Mouse (Mus musculus): Measurements from ENCODE around the gene Prkch.

The Prkch gene

DNA sequence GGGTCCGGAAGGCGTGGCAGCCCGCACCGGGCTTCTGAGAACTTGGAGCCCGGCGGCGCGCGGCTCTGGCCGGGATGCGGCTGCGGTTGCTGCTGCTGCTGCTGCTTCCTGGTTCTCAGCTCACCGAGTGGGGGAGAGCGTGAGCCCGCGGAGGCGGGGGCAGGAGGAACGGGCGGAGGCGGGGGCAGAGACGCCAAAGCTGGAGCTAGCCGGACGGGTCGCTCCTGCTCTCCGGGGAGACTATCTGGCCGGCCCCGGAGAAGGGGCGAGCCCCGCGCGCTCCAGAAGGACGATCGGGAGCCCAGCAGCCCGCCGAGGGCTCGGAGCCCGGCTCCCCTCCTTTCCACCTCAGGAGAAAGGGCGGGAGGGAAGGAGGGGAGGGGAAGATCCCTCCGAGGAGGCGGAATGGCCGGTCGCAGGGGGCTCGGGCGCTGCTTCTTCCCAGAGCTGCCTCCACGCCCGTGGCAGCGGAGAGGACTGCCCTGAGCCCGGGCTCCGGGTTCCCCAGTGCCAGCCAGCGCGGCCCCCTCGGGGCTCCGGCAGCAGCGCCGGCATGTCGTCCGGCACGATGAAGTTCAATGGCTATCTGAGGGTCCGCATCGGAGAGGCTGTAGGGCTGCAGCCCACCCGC is at the start of gene Prkch:
Gene Prkch (plus strand): TSS at position 187 of the 631 bp plus-strand sequence.
- in situ Hi-C loops (cut with MboI, MseI), result loop anchor here (5.0 kb wide), 1 partner anchor 58 kb away; no protein-coding TSS in a partner anchor

DNA sequence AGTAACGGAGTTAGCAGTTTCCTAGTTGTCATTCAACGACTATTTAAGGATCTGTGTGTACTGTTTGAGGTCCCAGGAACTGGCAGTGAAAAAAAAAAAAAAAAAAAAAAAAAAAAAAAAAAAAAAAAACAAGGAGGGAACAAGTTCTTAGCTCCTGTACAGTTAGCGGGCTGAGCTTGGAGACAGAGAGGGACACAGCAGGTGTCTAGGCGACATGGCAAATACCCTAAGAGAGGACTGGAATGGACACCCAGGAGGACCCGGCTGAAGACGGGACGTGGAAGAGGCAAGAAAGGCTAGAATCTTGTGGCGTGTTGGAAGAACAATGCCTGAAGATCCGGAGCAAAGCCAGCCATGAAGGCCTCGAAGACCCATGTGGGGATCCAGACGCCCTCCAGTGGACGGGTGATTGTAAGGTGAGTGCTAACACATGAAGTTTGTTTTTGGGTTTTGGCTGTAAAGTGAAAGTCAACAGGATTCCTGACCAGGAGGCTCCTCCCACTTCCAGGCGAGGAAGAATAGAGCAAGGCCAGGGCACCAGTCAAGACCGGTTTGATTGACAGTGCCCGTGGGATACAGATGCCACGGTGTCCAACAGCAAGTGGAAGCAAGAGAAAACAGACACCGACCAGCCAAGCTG is 47.0 kb upstream of the Prkch start:
- in situ Hi-C loops (cut with MboI, MseI), result loop anchor here (10.0 kb wide), 1 partner anchor 757 kb away; no protein-coding TSS in a partner anchor

DNA sequence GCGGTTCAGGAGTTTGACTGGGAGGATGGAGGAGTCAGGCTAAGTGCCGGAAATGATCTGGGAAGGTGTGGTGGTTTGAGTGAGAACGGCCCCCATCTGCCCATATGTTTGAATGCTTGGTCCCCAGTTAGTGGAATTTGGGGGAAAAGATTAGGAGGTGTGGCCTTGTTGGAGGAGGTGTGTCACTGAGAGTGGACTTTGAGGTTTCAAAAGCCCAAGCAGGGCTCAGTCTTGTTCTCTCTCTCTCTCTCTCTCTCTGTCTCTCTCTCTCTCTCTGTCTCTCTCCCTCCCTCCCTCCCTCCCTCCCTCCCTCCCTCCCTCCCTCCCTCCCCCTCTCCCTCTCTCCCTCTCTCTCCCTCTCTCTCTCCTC is 46.5 kb upstream of the Prkch start:
- in situ Hi-C loops (cut with MboI, MseI), result loop anchor here (10.0 kb wide), 1 partner anchor 757 kb away; no protein-coding TSS in a partner anchor

DNA sequence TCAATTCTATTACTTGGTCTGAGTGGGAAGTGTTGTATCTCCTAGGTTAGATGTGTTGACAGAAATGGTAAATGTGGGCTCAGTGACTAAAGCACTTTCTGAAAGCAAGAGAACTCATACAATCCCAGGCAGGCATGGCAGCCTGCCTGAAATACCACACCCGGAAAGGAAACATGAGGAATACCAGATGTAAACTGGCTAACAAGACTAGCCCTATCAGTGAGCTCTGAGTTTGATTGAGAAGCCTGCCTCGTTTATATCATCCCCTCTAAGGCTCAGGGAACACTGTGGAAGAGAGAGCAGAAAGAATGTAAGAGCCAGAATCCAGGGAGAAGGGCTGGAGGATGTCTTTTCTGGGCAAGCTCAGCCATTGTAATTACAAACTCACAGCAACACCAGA is 45.4 kb upstream of the Prkch start:
- in situ Hi-C loops (cut with MboI, MseI), result loop anchor here (10.0 kb wide), 1 partner anchor 756 kb away; no protein-coding TSS in a partner anchor

DNA sequence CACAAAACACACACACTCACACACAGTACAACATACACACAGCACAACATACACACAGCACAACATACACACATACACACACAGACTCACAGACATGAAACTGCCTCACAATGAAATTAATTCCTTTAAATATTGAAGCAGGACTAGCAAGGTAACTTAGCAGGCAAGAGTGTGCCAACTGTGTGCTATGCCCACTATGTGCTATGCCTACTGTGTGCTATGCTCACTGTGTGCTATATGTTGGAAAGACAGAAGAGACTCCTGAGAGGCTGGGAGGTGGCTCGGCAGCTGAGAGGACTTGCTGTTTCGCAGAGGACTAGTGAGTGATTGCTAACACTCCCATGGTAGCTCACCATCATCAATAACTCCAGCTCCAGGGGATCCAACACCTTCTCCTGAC is 44.2 kb upstream of the Prkch start:
- in situ Hi-C loops (cut with MboI, MseI), result no loop called here

DNA sequence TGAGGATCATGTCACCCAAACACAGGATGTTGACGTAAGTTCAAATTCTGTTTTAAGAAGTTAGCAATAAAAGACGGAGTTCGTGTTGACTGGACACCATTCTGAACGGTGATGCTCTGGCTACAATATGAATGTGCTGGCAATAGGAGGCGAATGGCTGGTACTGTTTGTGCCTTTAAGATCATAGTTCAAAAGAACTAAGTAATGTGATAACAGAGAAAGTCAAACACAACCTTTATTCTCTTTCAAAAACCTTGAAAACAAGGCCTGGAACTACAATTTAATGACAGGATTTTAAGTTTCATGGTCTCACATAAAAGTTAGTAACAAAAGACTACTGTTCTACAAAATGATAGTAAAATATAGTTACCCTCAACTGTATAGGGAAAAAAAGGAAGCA is 41.4 kb upstream of the Prkch start:
- in situ Hi-C loops (cut with MboI, MseI), result no loop called here

DNA sequence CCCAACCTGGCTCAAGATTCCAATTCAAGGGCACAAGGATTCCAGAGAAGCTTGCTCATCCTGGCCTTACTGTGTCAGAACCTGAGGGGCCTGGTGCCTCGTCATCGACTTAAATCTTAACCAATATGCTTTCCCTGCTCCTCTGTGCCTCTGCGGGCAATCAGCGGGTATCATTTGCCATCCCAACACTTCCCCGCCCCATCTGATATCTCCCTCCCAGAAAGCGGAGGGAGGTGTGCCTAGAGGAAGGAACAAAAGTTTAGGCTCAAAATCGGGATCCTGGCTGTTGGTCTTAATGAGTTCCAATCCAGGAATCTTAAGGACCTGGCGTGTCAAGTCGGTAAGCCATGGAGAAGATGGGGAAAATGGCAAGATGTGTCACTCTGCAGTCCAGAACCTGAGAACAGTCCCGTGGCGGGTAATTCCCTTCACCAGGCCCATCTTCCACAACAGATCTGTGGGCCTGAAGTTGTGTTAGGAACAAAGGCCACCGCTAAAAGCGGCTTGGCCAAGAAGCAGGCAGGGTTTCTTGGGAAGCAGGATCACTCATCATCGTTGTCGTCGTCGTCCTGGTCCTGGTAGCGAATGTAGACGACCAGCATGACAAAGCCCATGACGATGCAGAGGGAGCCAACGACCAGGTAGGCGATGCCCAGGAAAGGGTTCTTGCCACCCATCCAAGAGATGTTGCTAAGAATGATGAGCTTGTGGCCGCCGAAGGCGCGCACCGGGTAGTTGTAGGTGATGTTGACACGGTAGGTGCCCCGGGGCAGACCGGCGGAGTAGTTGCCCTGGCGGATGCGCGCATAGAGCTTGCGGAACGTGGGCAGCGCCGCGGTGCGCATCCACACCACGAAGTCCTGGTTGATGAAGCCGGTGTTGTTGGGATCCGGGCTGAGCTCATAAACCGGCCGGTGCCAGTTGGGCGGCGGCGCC is 39.6 kb upstream of the Prkch start:
- in situ Hi-C loops (cut with MboI, MseI), result no loop called here

DNA sequence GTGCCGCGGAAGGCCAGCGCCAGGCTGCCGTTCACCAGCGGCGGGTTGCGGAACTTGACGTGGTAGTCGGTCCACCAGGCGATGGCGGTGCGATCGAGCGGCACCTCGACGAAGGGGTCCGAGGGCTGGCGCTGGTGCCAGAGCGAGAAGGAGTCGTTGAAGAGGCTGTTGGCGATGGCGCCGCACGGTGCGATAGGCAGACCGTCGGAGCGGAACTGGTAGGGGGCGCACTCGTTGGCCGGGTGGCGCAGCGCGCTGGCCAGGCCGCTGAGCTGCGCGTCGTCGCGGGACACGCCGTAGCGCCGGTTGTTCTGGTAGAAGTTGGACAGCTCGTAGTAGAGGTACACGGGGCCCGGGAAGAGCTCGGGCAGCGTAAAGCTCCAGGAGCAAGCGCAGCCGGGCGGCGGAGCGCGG is 38.9 kb upstream of the Prkch start:
- in situ Hi-C loops (cut with MboI, MseI), result no loop called here

DNA sequence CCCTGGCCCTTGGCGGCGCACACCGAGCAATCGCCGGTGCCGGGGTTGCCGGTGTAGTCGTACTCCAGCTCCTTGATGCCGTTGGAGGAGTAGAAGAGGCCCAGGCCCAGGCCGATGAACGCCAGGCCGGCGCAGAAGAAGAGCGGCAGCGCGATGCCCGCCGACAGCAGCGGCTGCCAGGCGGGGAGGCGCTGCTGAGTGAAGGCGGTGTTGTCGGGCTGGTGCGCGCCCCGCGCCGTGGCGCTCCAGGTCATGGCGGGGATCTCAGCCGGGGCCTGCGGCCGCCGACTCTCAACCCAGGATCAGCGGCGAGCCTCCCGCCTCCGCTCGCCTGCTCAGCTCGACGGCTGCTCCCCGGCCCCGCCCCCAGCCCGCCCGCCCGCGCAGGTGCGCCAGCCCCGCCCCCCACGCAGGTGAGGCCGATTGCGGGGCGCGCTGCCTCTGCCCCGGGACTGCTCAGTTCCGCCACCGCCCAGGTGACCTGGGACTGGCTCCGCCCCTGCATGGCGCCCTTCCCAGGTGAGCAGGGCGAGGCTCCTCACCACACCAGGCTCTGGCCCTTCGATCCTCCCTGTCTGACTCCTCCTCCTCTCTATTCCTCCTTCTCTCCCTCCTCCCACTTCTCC is 38.4 kb upstream of the Prkch start, which contains the start of gene Tmem30b:
Gene Tmem30b (minus strand): TSS at position 307 of the 626 bp plus-strand sequence.
- in situ Hi-C loops (cut with MboI, MseI), result no loop called here

DNA sequence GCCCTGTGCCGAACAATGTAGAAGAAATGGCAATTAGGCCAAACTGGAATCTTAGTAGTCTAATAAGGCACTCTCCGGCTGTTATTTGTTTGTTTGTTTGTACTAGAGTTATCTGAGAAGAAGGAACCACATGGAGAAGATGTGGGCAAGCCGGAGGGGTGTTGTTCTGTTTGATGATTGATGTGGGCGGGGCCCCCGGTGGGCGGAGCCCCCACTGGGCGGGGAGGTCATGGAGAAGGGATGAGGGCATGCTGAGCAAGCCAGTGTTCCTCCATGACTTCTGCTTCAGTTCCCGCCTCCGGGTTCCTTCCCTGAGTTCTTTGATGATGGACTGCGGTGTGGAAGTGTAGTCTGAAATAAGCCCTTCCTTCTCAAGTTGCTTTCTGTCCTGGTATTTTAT is 37.0 kb upstream of the Prkch start:
- in situ Hi-C loops (cut with MboI, MseI), result no loop called here

DNA sequence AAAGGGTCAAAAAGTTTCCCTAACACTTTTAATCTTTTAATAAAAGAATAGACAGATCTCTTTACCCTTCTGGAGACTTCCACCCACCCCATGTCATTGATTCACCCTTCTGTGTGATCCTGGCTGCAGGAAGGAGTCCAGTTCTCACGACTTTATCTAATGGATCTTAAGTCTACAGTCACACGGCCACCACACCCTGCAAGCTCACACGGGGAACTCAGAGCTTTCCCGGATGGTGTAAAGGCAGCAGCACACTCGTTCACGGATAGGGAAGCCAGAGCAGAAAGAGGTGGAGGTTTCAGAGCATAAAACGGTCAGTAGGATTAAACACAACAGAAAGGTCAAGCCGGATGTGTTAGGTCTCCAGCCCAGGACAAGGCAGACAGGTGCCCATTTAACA is 36.3 kb upstream of the Prkch start:
- in situ Hi-C loops (cut with MboI, MseI), result no loop called here

DNA sequence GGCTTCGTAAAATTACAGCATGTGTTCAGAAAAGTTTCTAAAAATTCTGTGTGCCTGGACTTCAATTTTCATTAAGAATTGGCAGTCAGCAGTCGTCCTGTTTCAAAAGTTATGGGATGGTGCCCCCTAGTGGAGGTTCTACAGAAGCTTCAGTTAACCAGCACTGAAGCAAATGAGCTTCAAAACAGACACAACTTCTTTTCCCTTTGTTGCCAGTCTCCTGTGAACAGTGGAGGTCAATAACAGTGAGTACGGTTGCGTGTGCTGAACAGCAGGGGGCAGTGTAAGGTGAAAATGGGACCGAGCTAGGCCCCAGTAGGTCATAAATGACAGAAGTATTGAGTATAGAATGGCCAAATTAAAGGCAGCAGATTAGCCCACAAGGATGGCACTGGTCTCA is 30.4 kb upstream of the Prkch start:
- in situ Hi-C loops (cut with MboI, MseI), result no loop called here

DNA sequence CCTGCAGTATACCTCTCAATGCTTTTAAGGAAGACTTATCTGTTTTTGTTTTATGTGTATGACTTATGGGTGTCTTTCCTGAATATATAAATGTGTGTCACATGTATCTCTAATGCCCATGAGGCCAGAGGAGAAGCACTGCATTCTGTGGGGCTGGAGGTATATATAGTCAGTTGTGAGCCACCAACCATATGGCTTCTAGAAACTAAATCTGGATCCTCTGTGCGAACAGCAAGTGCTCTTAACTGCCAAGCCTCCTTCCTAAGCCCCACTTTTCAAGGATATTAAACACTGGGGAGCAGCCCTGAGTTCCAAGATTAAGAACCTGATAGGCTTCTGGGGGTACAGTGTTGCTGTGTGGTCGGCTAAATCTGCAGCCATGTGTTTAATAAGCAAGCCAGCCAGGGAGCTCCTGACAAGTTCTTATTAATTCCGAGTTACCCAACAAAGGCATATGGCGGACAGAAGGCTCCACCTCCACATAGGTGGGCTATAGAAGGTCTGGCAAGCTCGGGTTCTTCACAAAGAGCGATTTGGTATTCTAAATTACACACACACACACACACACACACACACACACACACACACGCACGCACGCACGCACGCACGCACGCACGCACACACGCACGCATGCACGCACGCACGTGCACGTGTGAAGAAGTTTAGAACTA is 25.9 kb upstream of the Prkch start:
- in situ Hi-C loops (cut with MboI, MseI), result no loop called here

DNA sequence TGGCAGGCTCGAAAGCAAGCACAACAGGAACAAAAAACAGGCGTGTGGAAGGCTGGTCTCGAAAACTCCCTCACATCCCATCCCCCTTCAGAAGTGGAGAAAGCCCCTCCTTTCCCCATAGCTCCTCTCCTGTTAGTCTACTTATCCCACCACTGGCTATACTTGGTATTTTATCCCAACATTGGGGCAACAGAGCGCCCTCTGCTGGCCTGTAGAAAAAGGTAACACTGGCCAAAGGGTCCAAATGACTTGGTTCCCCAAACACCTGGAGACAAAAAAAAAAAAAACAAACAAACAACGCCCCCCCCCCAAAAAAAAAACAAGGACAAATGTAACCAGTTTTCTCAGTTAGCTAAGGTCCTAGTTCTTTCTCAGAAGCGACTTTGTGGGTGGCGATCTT is 24.5 kb upstream of the Prkch start:
- in situ Hi-C loops (cut with MboI, MseI), result loop anchor here (5.0 kb wide), 1 partner anchor 137 kb away; no protein-coding TSS in a partner anchor

DNA sequence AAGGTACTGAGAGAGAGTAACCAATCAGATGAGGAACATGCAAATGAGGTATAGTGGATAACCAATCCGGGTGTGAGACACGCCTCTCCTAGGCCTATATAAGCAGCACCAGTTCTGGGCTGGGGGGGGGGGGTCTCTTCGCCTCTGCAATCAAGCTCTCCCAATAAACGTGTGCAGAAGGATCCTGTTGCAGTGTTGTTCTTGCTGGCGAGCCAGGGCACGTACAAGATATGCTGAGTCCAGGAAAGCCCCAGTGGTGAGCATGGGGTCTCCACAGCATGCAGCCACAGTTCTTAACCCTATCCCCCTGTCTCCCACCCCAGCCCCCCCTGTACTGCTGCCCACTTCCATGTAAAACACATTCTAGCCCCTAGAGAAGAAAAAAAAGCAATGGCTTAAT is 21.5 kb upstream of the Prkch start:
- in situ Hi-C loops (cut with MboI, MseI), result loop anchor here (5.0 kb wide), 1 partner anchor 134 kb away; no protein-coding TSS in a partner anchor

DNA sequence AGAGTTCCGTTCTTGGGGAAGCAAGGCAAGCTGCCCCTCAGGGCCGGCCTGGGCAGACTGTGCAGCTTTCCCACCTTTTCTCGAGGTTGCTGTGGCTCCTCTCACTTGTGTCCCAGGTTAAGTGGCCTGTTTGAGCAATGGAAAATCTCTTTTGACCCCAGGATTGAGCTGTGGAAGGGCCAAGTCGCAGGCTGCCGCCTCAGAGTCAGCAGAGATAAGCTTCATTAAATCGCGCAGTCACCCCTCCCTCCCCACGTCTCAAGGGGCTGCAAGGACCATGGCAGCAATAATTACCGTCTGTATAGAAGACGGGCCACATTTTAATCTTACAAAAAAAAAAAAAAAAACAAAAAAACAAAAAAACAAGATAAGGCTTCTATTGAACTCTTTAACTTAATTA is 20.4 kb upstream of the Prkch start:
- in situ Hi-C loops (cut with MboI, MseI), result loop anchor here (5.0 kb wide), 1 partner anchor 133 kb away; no protein-coding TSS in a partner anchor

DNA sequence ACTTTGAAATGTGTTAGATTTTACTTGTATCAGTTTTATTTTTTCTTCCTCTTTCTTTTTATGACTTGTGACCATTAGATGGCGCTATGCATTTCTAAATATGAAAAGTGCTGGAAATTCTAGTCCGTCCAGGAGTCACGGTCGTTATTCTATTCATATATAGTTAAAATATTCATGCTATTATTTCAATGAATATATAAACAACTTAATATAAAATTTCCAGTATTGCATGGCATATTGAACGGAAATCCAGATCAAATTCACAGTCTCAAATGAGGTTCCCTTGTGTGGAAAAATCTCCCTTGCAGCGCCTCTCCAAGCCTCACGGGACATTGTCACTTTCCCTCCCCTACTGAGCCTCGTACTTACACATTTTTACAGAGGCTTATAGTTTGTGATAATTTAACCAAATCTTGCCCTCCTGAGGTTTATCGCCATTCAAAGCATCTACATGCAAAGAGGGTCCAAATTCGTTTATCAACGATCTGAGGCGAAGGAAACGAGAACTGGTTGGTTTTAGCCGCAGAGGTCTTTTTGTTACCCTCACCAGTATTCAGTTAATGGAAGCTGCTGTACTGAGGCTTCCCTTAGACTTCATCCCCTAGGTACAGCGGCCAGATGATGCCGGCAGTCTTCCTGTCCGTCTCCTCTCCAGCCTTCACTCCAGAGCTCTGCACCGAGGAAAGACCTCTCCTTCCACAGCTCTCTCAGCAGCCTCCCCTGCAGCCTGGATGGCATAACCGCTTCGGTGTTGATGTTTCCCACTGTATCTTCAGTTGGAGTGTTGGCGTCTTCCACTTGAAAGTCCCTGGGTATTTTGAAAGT is 19.6 kb upstream of the Prkch start:
- in situ Hi-C loops (cut with MboI, MseI), result loop anchor here (5.0 kb wide), 1 partner anchor 132 kb away; no protein-coding TSS in a partner anchor

DNA sequence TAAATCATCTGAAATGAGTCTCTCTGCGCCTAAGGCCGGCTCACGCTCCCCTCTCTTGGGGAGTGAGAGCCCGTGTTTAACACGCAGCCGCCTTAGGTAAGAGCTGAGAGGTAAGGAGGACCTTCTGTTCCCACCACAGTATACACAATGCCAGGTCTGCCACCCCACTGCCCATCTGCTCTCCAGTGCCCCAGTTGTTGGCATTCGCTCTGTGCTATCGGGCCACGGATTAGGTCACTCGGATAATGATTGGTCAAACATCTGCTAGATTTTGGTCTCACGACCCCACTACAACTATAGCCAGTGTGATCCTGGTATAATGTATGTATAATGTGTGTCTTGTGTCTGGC is 19.0 kb upstream of the Prkch start:
- in situ Hi-C loops (cut with MboI, MseI), result no loop called here

DNA sequence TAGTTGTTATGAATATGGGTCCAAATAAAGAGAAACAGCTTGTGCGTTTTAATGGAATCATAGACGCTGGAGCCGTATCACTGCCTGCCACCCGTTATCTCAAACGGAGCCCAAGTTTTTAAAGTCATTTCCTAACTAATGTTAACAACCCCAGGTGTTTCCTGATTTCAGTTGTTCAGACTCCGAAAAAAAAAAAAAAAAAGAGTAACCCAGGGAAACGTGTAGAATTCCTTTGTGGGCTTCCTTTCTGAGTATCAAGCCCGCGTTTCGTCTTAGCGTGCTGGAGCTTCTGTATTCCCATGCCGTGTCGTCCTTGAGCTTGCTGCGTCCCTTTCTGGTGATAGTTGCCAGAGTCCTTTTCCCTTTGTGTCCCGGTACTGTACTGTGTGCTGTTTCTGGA is 10.0 kb upstream of the Prkch start:
- in situ Hi-C loops (cut with MboI, MseI), result no loop called here

DNA sequence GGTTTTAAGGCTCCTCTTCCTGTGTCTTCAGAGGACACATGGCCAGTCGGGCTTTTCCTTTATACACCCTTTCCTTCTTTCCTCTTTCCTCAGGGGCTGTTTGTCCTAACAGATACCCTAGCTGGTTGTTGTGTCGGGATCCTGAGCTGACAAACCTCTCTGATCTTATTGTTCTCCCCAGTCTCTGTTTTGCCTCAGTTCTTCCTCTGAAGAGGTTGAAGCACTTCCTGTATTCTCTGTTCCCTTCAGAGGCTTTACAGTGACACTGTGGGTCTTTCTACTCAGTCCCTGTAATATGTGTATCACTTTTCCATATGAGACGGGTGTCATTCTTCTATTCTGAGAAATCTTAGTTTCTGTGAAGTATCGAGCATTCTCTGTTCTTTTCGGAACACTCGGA is 6.5 kb upstream of the Prkch start:
- in situ Hi-C loops (cut with MboI, MseI), result no loop called here

Data from T-helper 2 cell (primary cell).